Mouse (Mus musculus) kidney, embryonic 16.5 days (tissue): ENCODE measurements around the gene Gm44973. TPM values are rescaled to one million over a fixed set of nuclear protein-coding genes. Genes with fewer than 3 reads are reported as not detected.

Experiments
- ATAC-seq: fragments of 200-750 bp; cut with Nextera tagmentation; 2 replicates; pipeline ENCODE4 v1.8.0; 2017; ENCODE audit warnings: moderate TSS enrichment; ENCODE audit not compliant: low FRiP score, low TSS enrichment
- H3K27ac ChIP-seq: fragments of 300-500 bp; sonication (generic); 2 replicates; pipeline ENCODE4 v1.5.1; 2014; ENCODE audit warnings: low read length
- H3K27me3 ChIP-seq: fragments of 300-500 bp; sonication (generic); 2 replicates; pipeline ENCODE4 v1.6.1; 2014; ENCODE audit warnings: low read length, control low read depth, mixed read lengths; ENCODE audit not compliant: insufficient read depth
- H3K36me3 ChIP-seq: fragments of 300-500 bp; sonication (generic); 2 replicates; pipeline ENCODE4 v1.6.1; 2014; ENCODE audit warnings: low read length, control low read depth, mixed read lengths; ENCODE audit not compliant: insufficient read depth
- H3K4me1 ChIP-seq: fragments of 300-500 bp; sonication (generic); 2 replicates; pipeline ENCODE4 v1.6.1; 2014; ENCODE audit warnings: low read length, control low read depth, mixed read lengths; ENCODE audit not compliant: insufficient read depth
- H3K4me2 ChIP-seq: fragments of 300-500 bp; sonication (generic); replicated peaks from 2 replicates; pipeline ENCODE4 v1.6.1; 2014; ENCODE audit warnings: low read depth, low read length
- H3K4me3 ChIP-seq: fragments of 300-500 bp; sonication (generic); 2 replicates; pipeline ENCODE4 v1.5.1; 2014; ENCODE audit warnings: mild to moderate bottlenecking, low read length
- H3K9ac ChIP-seq: fragments of 300-500 bp; sonication (generic); replicated peaks from 2 replicates; pipeline ENCODE4 v1.6.1; 2014; ENCODE audit warnings: low read length
- H3K9me3 ChIP-seq: fragments of 300-500 bp; sonication (generic); 2 replicates; pipeline ENCODE4 v1.6.1; 2016; ENCODE audit warnings: low read length, control low read depth
- WGBS: fragments of 180-500 bp; shearing (Covaris S2); extraction: QIAGEN DNeasy Blood & Tissue Kit; methylation state at CpG from one replicate; pipeline ENCODE4 v1.1.7; 2014; 5-methylcytosine and 5-hydroxymethylcytosine counted together
- polyA plus RNA-seq: library from polyadenylated mRNA; unstranded; fragments of >200 nt; fragmentation: Nextera tagmentation; extraction: Ambion mirVana; gene quantifications from 2 replicates; pipeline ENCODE4 v1.2.1, GENCODE M21; 2015

Gm44973 gene
- polyA plus RNA-seq, 1 experiment from 2014 or later = 1.9 TPM

DNA sequence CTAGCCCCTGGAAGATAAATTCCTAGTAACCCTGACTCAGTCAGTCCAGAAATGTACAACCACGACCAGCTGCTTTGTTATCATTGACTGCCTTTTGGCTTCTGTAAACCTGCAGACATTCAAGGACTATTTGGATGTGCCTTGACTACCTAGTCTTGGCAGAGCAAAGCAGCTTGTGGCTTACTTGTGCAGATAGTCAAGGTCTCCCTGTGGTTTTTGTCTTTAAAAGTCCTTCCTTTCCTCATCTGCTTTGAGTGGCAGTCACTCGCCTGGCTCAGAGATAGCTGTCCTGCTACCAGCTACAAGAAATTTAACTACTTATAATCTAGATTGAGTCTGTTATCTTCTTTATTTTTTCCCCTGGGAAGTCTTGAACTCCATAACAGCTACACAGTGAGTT, 29.7 kb downstream of the Gm44973 start:
- no peak overlapping the region for H3K27ac ChIP-seq
- no peak overlapping the region for H3K4me2 ChIP-seq
- no peaks in the 10 kb centered on the region for H3K9me3 ChIP-seq
- H3K4me3 ChIP-seq = no peak overlapping the region
- H3K4me1 ChIP-seq = no peaks in the 10 kb centered on the region
- peaks cover 4% of the 10 kb centered on the region for H3K36me3 ChIP-seq
- WGBS = 79% methylated on average over 2 of the region's 2 CpGs
- no peaks in the 10 kb centered on the region for H3K27me3 ChIP-seq
- no peak for ATAC-seq
- H3K9ac ChIP-seq = no peak overlapping the region

DNA sequence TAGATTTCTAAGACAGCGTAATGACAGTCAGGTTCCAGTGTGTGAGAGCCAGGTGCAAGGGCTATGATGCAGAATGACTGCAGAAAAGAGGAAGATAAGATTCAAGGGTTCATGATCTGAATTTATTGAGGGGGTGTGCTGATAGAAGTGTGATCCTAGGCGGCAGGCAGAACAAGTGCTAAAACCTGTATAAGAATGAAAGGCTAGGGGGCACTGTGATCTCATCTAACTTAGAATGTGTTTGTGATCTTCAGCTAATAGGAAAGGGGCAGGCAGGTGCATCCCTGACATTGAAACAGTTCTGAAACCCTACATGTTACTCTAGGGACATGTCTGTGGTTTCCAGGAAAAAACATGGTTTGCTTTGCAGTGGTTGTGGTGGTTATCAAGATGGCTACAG, 30.8 kb downstream of the Gm44973 start:
- H3K4me3 ChIP-seq = no peak overlapping the region

DNA sequence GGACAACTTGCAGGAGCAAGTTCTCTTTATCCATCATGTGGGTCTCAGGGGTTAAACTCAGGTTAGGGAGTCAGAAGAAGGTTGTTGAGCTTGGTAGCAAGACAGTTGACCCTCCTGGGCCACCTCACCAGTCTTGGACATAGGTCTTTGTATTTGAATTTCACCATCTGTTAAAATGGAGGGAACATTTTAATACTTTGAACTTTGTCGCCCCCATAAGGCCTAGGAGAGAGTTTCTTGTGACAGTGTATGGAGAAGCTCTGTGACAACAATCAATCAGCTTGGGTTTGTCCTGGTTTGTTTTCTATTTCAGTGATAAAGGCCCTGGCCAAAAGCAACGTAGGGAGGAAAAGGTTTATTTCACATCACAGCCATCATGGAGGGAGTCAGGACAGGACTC, 32.0 kb downstream of the Gm44973 start:
- Histone ChIP-seq H3K36me3 (no peaks in the 10 kb centered on the region), H3K4me2 (no peak overlapping the region), H3K4me3 (no peak overlapping the region), H3K27ac (no peak overlapping the region), H3K27me3 (peaks cover 4% of the 10 kb centered on the region; the same call in 1 of the 2 replicates), H3K9ac (no peak overlapping the region), H3K4me1 (peaks cover 11% of the 10 kb centered on the region), H3K9me3 (no peaks in the 10 kb centered on the region)
- WGBS = 33% methylated on average over 2 of the region's 2 CpGs
- ATAC-seq = no peak

More for the DNA sequence above, 30.8 kb downstream of the Gm44973 start:
- 64% methylated on average over 2 of the region's 2 CpGs for WGBS
- H3K27ac ChIP-seq = no peak overlapping the region
- ATAC-seq = no peak
- H3K27me3 ChIP-seq = no peaks in the 10 kb centered on the region
- H3K9me3 ChIP-seq = no peaks in the 10 kb centered on the region
- peaks cover 3% of the 10 kb centered on the region for H3K36me3 ChIP-seq
- H3K4me2 ChIP-seq = no peak overlapping the region
- H3K4me1 ChIP-seq = peaks cover 8% of the 10 kb centered on the region
- H3K9ac ChIP-seq = no peak overlapping the region

DNA sequence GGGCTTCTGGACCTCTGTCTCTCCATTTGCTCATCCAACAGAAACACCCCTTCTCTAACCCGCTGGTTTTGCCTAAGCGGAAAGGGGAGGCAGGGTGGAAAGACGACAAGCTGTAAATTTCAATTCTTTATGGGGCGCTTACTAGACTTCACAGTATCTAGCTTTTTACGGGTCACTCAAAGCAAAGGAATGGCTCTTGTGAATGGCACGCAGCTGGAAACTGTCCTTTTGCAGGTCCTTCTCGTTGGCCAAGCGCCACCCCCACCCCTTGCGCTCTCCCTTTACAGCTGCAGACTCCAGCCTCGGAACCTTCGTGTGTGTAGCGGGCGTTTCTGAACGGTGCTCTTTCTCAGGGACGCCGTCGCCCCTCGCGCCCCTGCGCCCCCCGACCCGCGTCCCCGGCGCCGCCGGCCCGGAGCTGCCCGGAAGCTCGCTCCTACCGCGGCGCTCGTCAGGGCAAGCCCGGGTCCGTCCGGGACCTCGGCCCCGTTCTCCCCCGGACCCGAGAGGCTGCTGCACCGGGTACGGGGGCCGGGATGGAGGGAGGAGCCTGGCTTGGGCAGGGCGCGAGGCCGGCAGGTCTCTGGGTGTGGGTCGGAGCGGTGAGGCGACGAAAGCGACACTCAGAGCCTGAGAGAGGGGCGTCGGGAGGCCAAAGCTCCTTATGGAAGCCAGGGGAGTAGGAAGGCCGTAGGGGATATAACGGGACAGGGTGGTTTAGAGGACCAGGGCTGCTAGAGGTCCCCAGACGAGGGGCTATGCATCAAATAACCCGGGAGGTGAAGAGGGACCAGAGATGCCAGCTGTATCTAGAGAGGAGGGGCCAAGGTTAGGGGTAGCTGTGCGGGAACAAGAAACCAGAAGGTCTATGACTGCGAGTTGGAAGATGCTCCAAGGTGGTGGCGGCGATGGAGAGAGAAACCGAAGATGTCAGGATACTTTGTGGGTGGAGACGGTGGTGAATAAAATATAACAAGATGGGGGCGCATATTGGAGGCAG, 36.2 kb downstream of the Gm44973 start, which contains the start of gene Zfp580:
Gene Zfp580 (plus strand): TSS at position 346 of the 1,000 bp plus-strand sequence.
- Histone ChIP-seq H3K4me3 (peak within 1 kb of the TSS; percentile 75), H3K4me1 (peaks cover 30% of the 10 kb centered on the region), H3K27ac (peak within 1 kb of the TSS; percentile 90), H3K9me3 (no peaks in the 10 kb centered on the region), H3K36me3 (no peaks in the 10 kb centered on the region), H3K9ac (peak within 1 kb of the TSS; percentile 90), H3K27me3 (peaks cover 41% of the 10 kb centered on the region), H3K4me2 (peak within 1 kb of the TSS; percentile 93)
- ATAC-seq = peak; percentile 82
- WGBS = under 1% methylated on average over 65 of the region's 65 CpGs

DNA sequence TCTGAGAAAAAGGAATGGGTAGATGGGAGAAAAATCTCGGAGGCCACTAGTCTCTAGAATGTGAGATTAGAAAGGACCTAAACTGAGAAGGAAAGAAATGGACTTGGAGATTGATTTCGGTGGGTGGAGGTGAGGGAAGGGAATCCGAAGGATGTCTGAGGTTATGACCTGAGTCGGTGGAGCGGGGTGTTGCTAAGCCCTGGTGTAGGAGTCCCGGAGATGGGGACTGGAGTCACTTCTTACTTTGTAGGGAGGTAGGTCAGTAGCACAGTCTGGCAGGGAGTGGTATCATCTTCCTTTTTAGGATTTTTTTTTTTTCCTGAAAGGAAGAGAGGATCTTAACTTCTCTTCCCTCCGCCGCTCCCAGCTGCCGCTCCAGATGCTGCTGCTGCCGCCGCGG, 37.1 kb downstream of the Gm44973 start:
- no peaks in the 10 kb centered on the region for H3K9me3 ChIP-seq
- H3K4me2 ChIP-seq = peak overlapping the region; percentile 93
- no peak for ATAC-seq
- H3K9ac ChIP-seq = peak overlapping the region; percentile 90
- WGBS = 2% methylated on average over 11 of the region's 12 CpGs
- peaks cover 47% of the 10 kb centered on the region for H3K27me3 ChIP-seq
- H3K4me1 ChIP-seq = peaks cover 38% of the 10 kb centered on the region
- H3K4me3 ChIP-seq = peak overlapping the region; percentile 75
- no peaks in the 10 kb centered on the region for H3K36me3 ChIP-seq
- H3K27ac ChIP-seq = peak overlapping the region; percentile 30; the same call in 1 of the 2 replicates

DNA sequence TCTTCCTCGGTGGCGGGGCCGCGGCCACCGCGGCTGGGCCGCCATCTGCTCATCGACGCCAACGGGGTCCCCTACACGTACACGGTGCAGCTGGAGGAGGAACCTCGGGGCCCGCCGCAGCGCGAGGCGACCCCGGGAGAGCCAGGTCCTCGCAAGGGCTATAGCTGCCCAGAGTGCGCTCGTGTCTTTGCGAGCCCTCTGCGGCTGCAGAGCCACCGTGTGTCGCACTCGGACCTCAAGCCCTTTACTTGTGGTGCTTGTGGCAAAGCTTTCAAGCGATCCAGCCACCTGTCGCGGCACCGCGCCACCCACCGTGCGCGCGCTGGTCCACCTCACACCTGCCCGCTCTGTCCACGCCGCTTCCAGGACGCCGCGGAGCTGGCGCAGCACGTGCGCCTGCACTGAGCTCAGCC, 37.6 kb downstream of the Gm44973 start:
- H3K27me3 ChIP-seq = peaks cover 52% of the 10 kb centered on the region
- peak overlapping the region; percentile 93 for H3K4me2 ChIP-seq
- peak overlapping the region; percentile 30; the same call in 1 of the 2 replicates for H3K27ac ChIP-seq
- peak overlapping the region; percentile 90 for H3K9ac ChIP-seq
- 3% methylated on average over 40 of the region's 45 CpGs for WGBS
- no peaks in the 10 kb centered on the region for H3K36me3 ChIP-seq
- no peaks in the 10 kb centered on the region for H3K9me3 ChIP-seq
- H3K4me3 ChIP-seq = peak overlapping the region; percentile 75
- no peak for ATAC-seq
- peaks cover 43% of the 10 kb centered on the region for H3K4me1 ChIP-seq

DNA sequence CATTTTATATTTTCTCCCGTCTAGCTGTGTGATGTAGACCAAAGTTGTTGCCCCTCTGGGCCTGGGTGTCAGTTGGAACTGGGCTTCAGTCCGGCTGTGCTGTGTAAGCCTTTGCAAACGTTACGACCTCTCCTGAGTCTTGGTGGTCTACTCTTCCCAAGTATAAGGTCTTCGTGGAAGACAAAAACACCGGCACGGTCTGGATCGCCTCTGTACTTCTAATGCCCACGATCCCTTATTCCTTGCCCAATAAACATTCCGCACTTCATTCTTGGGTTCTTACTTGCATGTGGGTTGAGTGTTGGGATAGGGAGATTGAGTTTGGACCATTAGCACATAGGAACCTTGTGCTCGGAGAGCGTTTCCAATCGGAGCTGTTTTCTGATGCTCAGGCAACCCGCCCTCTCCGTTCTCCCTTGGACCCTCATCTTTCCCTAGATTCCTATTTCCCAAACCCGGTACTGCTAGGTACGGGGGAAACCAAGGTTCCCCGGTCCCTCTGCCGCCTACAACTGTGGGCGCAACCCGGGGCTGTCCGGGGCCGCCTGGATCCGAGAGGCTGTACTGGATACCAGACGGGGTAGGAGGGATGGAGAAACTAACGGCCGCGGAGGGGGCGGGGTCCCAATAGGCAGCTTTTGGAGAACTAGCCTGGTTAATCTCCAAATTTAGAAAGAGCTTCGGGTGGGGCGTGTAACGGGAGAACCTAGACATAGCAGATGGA, 38.3 kb downstream of the Gm44973 start:
- 6% methylated on average over 32 of the region's 32 CpGs for WGBS

DNA sequence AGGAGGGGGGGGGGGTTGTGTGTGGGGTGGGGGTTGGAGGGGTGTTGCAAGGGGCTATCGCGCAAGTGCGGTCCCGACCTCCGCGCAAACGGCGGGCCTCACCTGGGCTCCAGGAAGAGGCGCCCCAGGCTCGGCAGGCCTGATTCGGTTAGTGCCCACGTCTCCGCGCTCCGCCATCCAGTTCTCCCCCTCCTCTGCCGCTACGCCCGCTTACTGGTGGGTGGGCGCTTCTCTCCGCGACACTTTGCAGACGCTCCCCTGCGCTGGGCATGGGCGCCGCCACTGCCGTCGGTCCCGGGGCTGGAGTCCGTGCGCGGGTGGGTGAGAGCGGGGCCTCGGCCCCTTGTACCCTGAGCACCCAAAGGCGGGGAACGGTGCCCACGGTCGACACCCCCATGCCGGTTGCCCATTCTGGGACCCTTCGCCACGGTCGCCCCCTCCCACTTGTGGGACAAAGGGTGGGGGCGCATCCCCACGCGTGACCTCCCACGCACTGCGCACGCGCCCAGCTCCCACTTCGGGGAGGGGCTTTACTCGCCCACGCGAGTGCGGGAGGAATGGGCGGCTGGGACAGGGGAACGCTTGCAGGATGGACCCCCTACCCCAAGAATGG, 41.5 kb downstream of the Gm44973 start:
- peak overlapping the region; percentile 89 for H3K4me2 ChIP-seq
- under 1% methylated on average over 55 of the region's 55 CpGs for WGBS
- peak overlapping the region; percentile 38; the same call in 1 of the 2 replicates for H3K27ac ChIP-seq
- 0 out of 2 replicates have a peak, but pooled peaks have one; percentile 0 for ATAC-seq
- H3K27me3 ChIP-seq = peaks cover 52% of the 10 kb centered on the region
- no peaks in the 10 kb centered on the region for H3K9me3 ChIP-seq
- peak overlapping the region; percentile 62 for H3K4me3 ChIP-seq
- H3K9ac ChIP-seq = peak overlapping the region; percentile 86
- H3K36me3 ChIP-seq = no peaks in the 10 kb centered on the region
- peaks cover 47% of the 10 kb centered on the region for H3K4me1 ChIP-seq

More for the DNA sequence above, 38.3 kb downstream of the Gm44973 start:
- Histone ChIP-seq H3K4me3 (peak overlapping the region; percentile 75), H3K27ac (no peak overlapping the region), H3K4me1 (peaks cover 43% of the 10 kb centered on the region), H3K36me3 (no peaks in the 10 kb centered on the region), H3K9ac (peak overlapping the region; percentile 90), H3K4me2 (peak overlapping the region; percentile 93), H3K9me3 (no peaks in the 10 kb centered on the region), H3K27me3 (peaks cover 52% of the 10 kb centered on the region)
- ATAC-seq = no peak

DNA sequence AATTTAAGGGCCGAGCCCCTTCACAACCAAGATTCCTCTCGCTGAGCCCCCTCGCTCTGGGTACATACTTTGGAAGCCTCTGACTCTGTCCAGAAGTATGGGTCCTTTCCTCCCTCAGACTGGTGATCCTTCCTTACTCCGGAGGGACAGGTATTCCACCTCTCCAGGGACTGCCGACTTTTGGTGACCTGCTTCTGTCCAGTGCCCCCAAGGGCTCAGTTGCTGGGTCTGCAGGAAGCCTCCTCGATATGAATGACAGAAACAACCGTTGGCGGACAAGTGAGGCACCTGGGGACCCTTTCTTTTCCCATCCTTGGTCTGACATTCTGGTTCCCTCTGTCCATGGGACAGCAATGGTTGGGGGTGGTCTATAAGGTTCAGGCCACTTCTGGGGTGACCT, 42.1 kb downstream of the Gm44973 start:
- Histone ChIP-seq H3K4me1 (peaks cover 43% of the 10 kb centered on the region), H3K4me2 (peak overlapping the region; percentile 89), H3K36me3 (no peaks in the 10 kb centered on the region), H3K9ac (peak overlapping the region; percentile 86), H3K4me3 (peak overlapping the region; percentile 62), H3K9me3 (no peaks in the 10 kb centered on the region), H3K27me3 (peaks cover 48% of the 10 kb centered on the region), H3K27ac (0 out of 2 replicates have a peak overlapping the region, but pooled peaks have one; percentile 38)
- 31% methylated on average over 8 of the region's 8 CpGs for WGBS
- no peak for ATAC-seq
